Mouse (Mus musculus): Measurements from ENCODE around the gene Ccsap.

GRCm38 (mm10) chr8:123820780-123821179 is 39.2 kb downstream of the Ccsap start:
- no peak for TF ChIP-seq CTCF (IDR thresholded peaks at IDR 0.05; ENCODE audit: extremely low read depth, insufficient read depth, low read length)
- no peak for TF ChIP-seq POLR2A (IDR thresholded peaks at IDR 0.05; ENCODE audit: extremely low read depth, insufficient read depth, low read length)
